Mouse (Mus musculus) G1E (cell line): ENCODE data around the gene Defb21.

Source experiments
- CTCF ChIP-seq: IDR thresholded peaks from 2 replicates; pipeline ENCODE4 v1.5.1; 2012; ENCODE audit warnings: low read depth, low read length, inconsistent platforms, mixed read lengths
- POLR2AphosphoS5 ChIP-seq: IDR thresholded peaks from 2 replicates; pipeline ENCODE4 v1.6.1; 2012; ENCODE audit warnings: low read depth, low read length, inconsistent platforms; ENCODE audit not compliant: insufficient replicate concordance

- TF ChIP-seq CTCF (no peak), POLR2AphosphoS5 (no peak)
These were observed 50.4 kb downstream of the Defb21 start, which contains the start of gene Defb25 for GRCm38 (mm10) chr2:152622953-152623352.
